Comparison of ENCODE assay signal across 18 mouse cellular contexts in the genomic region with DNA sequence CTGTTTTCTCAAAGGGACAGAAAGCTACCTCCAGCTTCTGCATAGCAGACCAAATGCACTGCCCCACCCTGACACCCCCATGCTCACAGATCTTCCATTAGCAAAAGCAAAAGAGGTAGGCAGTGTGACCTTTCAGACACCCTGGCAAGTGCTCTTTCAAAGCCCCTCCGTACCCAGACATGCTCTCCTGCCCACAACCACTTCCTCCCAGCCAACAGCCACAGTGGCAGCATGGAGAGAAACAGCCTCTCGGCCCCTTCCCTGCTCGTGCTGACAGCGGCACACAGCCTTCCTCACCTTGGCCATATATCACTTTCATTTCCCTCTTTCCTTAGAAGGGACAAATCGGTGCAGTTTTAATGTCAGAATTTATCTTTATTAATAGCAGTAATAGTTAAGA.
DNase-seq lines count a peak whose midpoint lies in the region; ATAC-seq lines count a peak whose summit lies in the region.
"Had no signal": no experiment of that assay in that cellular context is flagged by ENCODE, and none has a peak within 500 bp of the region (broad histone marks: within the 10 kb centered on the region; RNA-seq: fewer than 3 reads in every experiment).

No protein-coding gene starts in this region.

- no peak overlapping the region for H3K27ac ChIP-seq in midbrain, embryonic 11.5 days (ENCODE audit: low read depth, low read length)
- no peak overlapping the region for H3K27ac ChIP-seq in midbrain, embryonic 16.5 days (ENCODE audit: low read length)
- no peak overlapping the region for H3K27ac ChIP-seq in forebrain, embryonic 14.5 days (ENCODE audit: low read depth, low read length)
- H3K27ac ChIP-seq: forebrain, embryonic 12.5 days; hindbrain, embryonic 12.5 days; liver, embryonic 14.5 days had no signal

- no peaks in the 10 kb centered on the region for H3K4me1 ChIP-seq in midbrain, embryonic 11.5 days (ENCODE audit: control insufficient read depth, insufficient read depth, low read length)
- H3K4me1 ChIP-seq in midbrain, embryonic 16.5 days (ENCODE audit: control insufficient read depth, insufficient read depth, low read length), result no peaks in the 10 kb centered on the region; the same call in 1 of the 2 replicates
- no peaks in the 10 kb centered on the region for H3K4me1 ChIP-seq in forebrain, embryonic 14.5 days (ENCODE audit: control insufficient read depth, insufficient read depth, low read length)
- H3K4me1 ChIP-seq: hindbrain, embryonic 12.5 days had no signal

- H3K9me3 ChIP-seq in midbrain, embryonic 11.5 days (ENCODE audit: control insufficient read depth, low read length), result no peaks in the 10 kb centered on the region
- H3K9me3 ChIP-seq in midbrain, embryonic 16.5 days (replicated peaks; ENCODE audit: control insufficient read depth, low read length, poor library complexity, severe bottlenecking), result no peaks in the 10 kb centered on the region
- no peaks in the 10 kb centered on the region for H3K9me3 ChIP-seq in forebrain, embryonic 14.5 days (replicated peaks; ENCODE audit: control insufficient read depth, low read length)
- H3K9me3 ChIP-seq: forebrain, embryonic 12.5 days; heart, embryonic 13.5 days; hindbrain, embryonic 12.5 days had no signal

- WGBS in midbrain, embryonic 11.5 days, result 89% methylated on average over 5 of the region's 5 CpGs
- WGBS in midbrain, embryonic 16.5 days, result 85% methylated on average over 5 of the region's 5 CpGs
- WGBS in forebrain, embryonic 14.5 days, result 83% methylated on average over 5 of the region's 5 CpGs

- peak; percentile 78 for DNase-seq in midbrain, embryonic 11.5 days (ENCODE audit: low spot score, missing footprints)
- peak; percentile 62 for DNase-seq in naive thymus-derived CD4-positive, alpha-beta T cell, adult 2 months (ENCODE audit: low read depth)
- DNase-seq in thymus, postnatal 25 days, result peak; percentile 68
- no peak for DNase-seq in urinary bladder, postnatal 4 days (ENCODE audit: low spot score in 2 of 2)
- no peak for DNase-seq in forebrain, embryonic 14.5 days (ENCODE audit: low spot score)
- DNase-seq in c-Kit-positive CD71-positive TER-119-positive erythroid progenitor cells, embryonic 14.5 days (ENCODE audit: low spot score), result no peak
- DNase-seq: adrenal gland, postnatal 25 days; cerebellum, postnatal 36 days; gastrocnemius, postnatal 10 days; kidney, postnatal 25 days had no signal

- H3K4me2 ChIP-seq in midbrain, embryonic 11.5 days, result no peak overlapping the region
- no peak overlapping the region for H3K4me2 ChIP-seq in midbrain, embryonic 16.5 days (ENCODE audit: low read length)
- H3K4me2 ChIP-seq in forebrain, embryonic 14.5 days (ENCODE audit: low read length), result no peak overlapping the region
- H3K4me2 ChIP-seq: forebrain, embryonic 12.5 days; heart, embryonic 13.5 days; hindbrain, embryonic 12.5 days had no signal

- no peaks in the 10 kb centered on the region for H3K36me3 ChIP-seq in midbrain, embryonic 11.5 days (ENCODE audit: control insufficient read depth, insufficient read depth, low read length)
- H3K36me3 ChIP-seq in midbrain, embryonic 16.5 days (ENCODE audit: control insufficient read depth, insufficient read depth, low read length), result no peaks in the 10 kb centered on the region
- H3K36me3 ChIP-seq in forebrain, embryonic 14.5 days (ENCODE audit: control insufficient read depth, insufficient read depth, low read length), result no peaks in the 10 kb centered on the region
- H3K36me3 ChIP-seq: forebrain, embryonic 12.5 days; heart, embryonic 13.5 days; hindbrain, embryonic 12.5 days had no signal

- no peak overlapping the region for H3K9ac ChIP-seq in midbrain, embryonic 11.5 days (ENCODE audit: low read length)
- H3K9ac ChIP-seq in midbrain, embryonic 16.5 days (ENCODE audit: low read depth, low read length), result no peak overlapping the region
- H3K9ac ChIP-seq in forebrain, embryonic 14.5 days (ENCODE audit: low read length), result no peak overlapping the region
- H3K9ac ChIP-seq: forebrain, embryonic 12.5 days; heart, embryonic 13.5 days; hindbrain, embryonic 12.5 days; liver, embryonic 14.5 days had no signal

- no peak for ATAC-seq in midbrain, embryonic 11.5 days (ENCODE audit: low FRiP score)
- no peak for ATAC-seq in midbrain, embryonic 16.5 days
- ATAC-seq in common myeloid progenitor, adult 5-6 weeks (replicated peaks; ENCODE audit: low read depth, poor library complexity, severe bottlenecking), result peak; percentile 91
- ATAC-seq in forebrain, embryonic 14.5 days, result no peak
- ATAC-seq: intestine, postnatal 0 days; Patski had no signal

- no peaks in the 10 kb centered on the region for H3K27me3 ChIP-seq in midbrain, embryonic 11.5 days (ENCODE audit: control insufficient read depth, insufficient read depth, low read length)
- H3K27me3 ChIP-seq in midbrain, embryonic 16.5 days (ENCODE audit: control insufficient read depth, insufficient read depth, low read depth, low read length), result no peaks in the 10 kb centered on the region
- no peaks in the 10 kb centered on the region for H3K27me3 ChIP-seq in forebrain, embryonic 14.5 days (replicated peaks; ENCODE audit: control insufficient read depth, insufficient read depth, low read length)
- H3K27me3 ChIP-seq: forebrain, embryonic 12.5 days; hindbrain, embryonic 12.5 days had no signal

- H3K4me3 ChIP-seq in midbrain, embryonic 11.5 days (ENCODE audit: low read depth, low read length), result no peak overlapping the region
- no peak overlapping the region for H3K4me3 ChIP-seq in midbrain, embryonic 16.5 days (ENCODE audit: low read depth, low read length)
- H3K4me3 ChIP-seq in forebrain, embryonic 14.5 days (ENCODE audit: low read depth, low read length), result no peak overlapping the region
- H3K4me3 ChIP-seq: forebrain, embryonic 12.5 days; heart, embryonic 13.5 days; hindbrain, embryonic 12.5 days had no signal

Comparison
In these comparisons a context has a peak if more than half of its experiments do, and no peak if none do; other contexts are left out.
1. DNase-seq: peak in midbrain, embryonic 11.5 days (single experiment), naive thymus-derived CD4-positive, alpha-beta T cell, adult 2 months (single experiment) and thymus, postnatal 25 days (single experiment); none in urinary bladder, postnatal 4 days (0 of 2), forebrain, embryonic 14.5 days (single experiment) and c-Kit-positive CD71-positive TER-119-positive erythroid progenitor cells, embryonic 14.5 days (single experiment).